Mouse (Mus musculus): ENCODE measurements at regions not wholly inside any gene's neighbourhood (a gene's known extent, or its start where the extent isn't known, plus 50 kb on each side); places are given as distances from the start of the nearest gene placed in this dataset.

GRCm38 (mm10) chr8:8239489-8239888 lies 421.6 kb downstream of the Efnb2 start:
- in situ Hi-C loops (cut with MboI; ENCODE audit: low pct_unique_long_range_greater_than_20kb in 1 of 2, low sequenced_read_pairs in 2 of 2, unreplicated experiment in 1 of 2): no loop called here

- in situ Hi-C loops (cut with MboI; ENCODE audit: low pct_unique_long_range_greater_than_20kb in 1 of 2, low sequenced_read_pairs in 2 of 2, unreplicated experiment in 1 of 2): no loop called here
Measured at GRCm38 (mm10) chr8:8238051-8238450, 423.0 kb downstream of the Efnb2 start.

DNA sequence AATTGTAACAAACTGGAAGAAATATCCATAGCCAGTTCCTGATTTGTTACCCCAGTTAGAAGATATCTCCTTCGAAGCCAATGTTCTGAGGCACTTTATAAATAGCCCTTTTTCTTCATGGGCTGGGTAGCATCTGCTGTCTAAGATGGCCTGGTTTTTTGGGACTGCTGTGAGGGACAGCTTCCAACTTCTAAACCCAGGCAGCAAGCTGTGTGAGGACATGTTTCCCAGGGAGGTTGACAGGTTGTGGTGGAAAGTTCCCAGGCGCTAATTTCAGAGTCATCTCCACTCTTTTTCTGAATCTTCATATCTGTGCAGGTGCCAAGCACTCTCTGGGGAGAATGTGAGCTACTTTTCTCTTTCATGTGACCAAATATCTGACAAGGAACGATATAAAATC lies 427.4 kb downstream of the Efnb2 start:
- in situ Hi-C loops (cut with MboI; ENCODE audit: low pct_unique_long_range_greater_than_20kb in 1 of 2, low sequenced_read_pairs in 2 of 2, unreplicated experiment in 1 of 2): no loop called here

GRCm38 (mm10) chr8:8233156-8233555 lies 427.9 kb downstream of the Efnb2 start:
- in situ Hi-C loops (cut with MboI; ENCODE audit: low pct_unique_long_range_greater_than_20kb in 1 of 2, low sequenced_read_pairs in 2 of 2, unreplicated experiment in 1 of 2): no loop called here

DNA sequence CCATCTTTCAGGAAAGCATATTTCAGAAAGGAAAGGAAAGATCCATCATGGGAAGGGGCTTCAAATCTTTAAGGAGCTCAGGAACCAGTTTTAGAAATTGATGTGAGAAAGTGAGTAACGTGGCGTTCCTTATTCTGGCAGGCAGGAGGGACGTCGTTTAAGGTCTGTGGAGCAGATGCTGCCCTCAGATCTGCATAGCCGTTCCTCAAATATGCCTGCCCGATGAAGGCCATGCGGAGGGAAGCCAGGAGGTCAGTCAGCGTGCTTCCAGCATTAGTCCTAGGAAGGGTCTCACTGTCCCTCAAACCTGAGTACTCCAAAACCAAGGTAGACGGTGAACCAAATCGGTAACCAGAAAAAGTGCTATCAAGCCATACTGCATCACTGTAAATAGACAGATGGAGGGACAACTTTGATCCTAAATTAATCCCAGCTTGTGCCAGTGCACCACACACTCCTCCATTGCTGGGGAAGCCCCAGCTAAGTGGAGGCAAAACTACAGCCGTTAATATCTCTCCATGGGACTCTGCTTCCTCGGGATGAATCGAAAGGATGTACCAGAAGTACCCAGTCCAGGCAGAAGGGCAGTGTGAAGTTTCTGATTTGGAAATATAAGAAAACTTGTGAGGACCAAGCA lies 428.9 kb downstream of the Efnb2 start:
- in situ Hi-C loops (cut with MboI; ENCODE audit: low pct_unique_long_range_greater_than_20kb in 1 of 2, low sequenced_read_pairs in 2 of 2, unreplicated experiment in 1 of 2): no loop called here

DNA sequence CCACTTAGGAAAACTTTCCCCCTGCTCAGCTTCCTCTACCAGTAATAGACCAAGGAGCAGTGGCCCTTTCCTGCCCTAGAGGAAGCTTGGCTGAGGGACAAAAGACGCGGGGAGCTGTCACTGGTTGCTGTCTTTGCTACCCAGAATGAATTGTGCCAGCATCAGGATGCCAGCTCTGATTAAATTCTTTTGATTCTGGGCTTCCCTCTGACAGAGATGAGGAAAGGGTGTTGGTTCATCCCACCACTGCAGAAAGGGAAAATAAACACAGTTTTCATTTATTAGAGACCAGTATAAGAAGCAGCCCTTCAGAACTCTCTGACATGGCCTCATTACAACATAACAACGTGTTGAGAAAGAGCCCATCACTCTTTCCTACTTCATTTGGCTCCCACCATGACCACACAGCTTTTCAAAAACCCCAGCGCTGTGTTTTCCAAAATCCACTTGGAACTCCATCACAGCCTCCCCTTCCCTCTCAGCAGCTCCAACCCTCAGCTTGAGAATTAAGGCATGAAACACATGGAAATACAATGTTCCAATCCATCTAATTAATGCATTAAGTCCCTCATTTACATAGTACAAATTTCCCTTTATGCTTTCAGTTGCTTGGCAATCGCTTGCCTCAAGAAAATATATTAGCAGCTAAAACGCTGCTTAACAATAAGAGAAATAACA lies 429.6 kb downstream of the Efnb2 start:
- in situ Hi-C loops (cut with MboI; ENCODE audit: low pct_unique_long_range_greater_than_20kb in 1 of 2, low sequenced_read_pairs in 2 of 2, unreplicated experiment in 1 of 2): no loop called here

DNA sequence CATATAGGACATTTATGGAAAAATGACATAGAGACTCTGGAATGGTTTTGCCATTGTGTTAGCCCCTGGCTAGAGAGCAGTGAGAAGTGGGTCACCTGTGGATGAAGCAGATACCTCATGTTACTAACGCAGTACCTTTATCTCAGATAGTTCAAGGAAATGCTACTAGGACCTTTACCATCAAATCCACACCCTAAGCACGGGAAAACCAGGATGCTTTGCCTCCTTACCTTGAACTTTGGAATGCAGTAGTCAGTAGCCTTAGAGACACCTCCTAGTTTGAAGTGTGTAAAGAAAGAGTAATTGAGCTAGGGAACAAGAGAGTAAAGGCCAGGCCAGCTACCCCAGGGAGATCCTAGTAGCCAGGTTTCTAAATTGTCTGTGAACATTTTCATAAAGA lies 435.0 kb downstream of the Efnb2 start:
- in situ Hi-C loops (cut with MboI; ENCODE audit: low pct_unique_long_range_greater_than_20kb in 1 of 2, low sequenced_read_pairs in 2 of 2, unreplicated experiment in 1 of 2): no loop called here

GRCm38 (mm10) chr8:8225175-8225830 lies 435.7 kb downstream of the Efnb2 start:
- in situ Hi-C loops (cut with MboI; ENCODE audit: low pct_unique_long_range_greater_than_20kb in 1 of 2, low sequenced_read_pairs in 2 of 2, unreplicated experiment in 1 of 2): no loop called here

DNA sequence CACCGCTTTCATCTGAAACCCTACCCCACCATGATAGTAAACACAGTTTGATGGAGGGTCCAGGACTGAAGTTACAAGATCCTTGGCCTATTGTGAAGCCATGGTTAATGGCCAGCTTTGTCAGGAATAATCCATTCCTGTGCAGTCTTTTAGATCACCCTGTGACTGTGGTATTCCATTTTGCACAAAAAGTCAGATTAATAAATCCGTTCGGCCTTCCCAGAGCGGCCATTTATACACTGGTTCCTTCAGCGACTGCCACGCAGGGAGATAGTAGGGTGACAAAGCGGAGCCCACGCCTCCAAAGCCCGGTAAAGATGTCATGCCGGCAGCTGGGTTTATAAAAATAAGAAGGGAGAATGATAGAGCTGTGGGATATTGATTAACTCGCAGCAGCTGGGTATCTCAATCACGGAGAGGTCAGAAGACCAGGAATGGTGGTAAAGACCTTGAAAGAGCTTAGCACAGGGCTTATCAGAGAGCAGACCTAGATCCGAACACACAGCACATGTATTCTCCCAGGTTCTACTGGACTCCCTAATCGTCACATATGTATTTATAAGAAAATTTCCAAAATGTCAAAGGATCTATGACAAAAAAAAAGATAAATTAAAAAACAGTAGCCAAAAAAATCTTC lies 440.5 kb downstream of the Efnb2 start:
- in situ Hi-C loops (cut with MboI; ENCODE audit: low pct_unique_long_range_greater_than_20kb in 1 of 2, low sequenced_read_pairs in 2 of 2, unreplicated experiment in 1 of 2): no loop called here

DNA sequence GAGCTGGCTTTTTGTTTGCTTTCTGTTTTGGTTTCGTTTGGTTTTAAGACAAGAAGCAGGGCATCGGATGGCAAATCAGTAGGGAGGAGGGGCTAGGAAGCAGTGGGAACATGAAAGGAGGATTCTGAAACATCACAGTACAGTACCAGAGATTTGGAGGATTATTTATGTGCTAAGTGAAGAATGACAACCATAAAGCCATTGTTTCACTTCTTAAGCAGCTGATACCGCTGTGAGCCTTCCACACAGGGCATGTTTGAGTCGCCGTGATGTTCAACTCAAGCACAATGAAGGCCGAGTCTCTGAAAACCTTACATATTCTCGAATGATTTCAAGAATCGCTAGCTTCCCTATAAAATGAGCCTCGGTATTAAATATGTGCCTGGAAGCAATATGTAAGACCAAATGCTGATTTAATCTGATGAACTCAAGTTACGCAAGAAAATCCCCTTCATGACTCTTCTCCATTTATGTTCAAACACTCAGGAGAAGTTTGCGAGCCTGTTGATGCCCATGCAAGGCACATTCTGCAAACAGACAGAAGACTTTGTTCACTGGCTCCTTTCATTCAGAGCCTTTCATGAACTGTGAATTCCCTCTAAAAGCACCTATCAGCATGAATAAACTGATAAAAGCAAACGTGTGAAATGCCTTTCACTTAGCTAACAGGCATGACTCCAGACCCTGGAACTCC lies 441.2 kb downstream of the Efnb2 start:
- in situ Hi-C loops (cut with MboI; ENCODE audit: low pct_unique_long_range_greater_than_20kb in 1 of 2, low sequenced_read_pairs in 2 of 2, unreplicated experiment in 1 of 2): no loop called here

DNA sequence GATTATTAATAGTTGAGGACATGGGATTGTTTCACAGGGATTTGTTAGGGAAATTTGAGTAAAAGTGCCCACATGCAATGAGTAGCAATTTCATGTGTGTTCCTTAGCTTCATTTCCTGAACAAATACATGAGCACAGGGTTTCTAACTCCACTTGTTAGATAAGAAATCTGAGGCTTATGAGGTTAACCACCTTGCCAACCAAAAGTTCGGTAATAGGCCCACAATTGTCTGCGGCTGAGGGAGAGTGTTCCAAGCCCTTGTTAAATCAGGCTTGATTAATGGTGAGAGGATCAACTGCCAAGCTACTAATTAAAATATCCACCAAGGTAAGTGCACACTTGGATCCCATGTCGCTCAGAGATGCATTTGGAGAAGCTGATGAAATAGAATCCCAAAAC lies 468.0 kb downstream of the Efnb2 start:
- in situ Hi-C loops (cut with MboI; ENCODE audit: low pct_unique_long_range_greater_than_20kb in 1 of 2, low sequenced_read_pairs in 2 of 2, unreplicated experiment in 1 of 2): no loop called here

DNA sequence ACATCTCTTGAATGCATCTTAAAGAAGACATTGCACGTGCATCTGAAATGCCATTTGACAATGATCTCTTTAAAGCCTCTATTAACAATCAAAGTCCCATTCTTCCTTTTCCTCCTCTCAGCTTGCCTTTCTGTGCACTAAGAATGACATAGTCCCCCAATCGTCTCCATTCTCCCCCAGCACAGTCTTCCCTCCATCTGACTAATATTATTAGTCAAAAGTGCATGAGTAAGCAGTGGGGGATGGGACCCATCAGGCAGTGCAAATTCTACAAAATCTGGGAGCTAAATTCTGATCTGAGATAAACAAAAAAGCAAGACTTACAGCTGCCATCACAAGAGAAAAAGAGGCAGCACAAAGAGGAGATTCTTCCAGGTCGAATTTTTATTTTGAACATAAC lies 475.0 kb downstream of the Efnb2 start:
- in situ Hi-C loops (cut with MboI; ENCODE audit: low pct_unique_long_range_greater_than_20kb in 1 of 2, low sequenced_read_pairs in 2 of 2, unreplicated experiment in 1 of 2): no loop called here

DNA sequence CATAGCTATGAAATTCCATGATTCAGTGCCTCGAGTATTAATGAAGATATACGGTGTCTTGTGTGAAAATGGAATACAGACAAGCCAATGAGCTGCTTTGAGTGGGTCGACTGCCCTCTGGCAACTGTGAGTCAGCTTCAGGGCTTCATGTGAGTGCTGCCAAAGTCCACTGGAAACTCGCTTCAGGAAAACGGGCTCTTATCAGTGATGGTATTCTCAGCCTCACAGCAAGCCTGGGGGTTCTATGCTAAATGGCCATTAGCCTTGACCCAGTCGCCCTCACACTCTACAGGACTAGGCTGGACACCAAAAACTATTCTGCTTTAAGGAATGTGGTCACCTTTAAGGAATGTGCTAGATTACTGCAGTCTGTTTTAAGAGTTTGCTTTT lies 477.8 kb downstream of the Efnb2 start:
- in situ Hi-C loops (cut with MboI; ENCODE audit: low pct_unique_long_range_greater_than_20kb in 1 of 2, low sequenced_read_pairs in 2 of 2, unreplicated experiment in 1 of 2): no loop called here

DNA sequence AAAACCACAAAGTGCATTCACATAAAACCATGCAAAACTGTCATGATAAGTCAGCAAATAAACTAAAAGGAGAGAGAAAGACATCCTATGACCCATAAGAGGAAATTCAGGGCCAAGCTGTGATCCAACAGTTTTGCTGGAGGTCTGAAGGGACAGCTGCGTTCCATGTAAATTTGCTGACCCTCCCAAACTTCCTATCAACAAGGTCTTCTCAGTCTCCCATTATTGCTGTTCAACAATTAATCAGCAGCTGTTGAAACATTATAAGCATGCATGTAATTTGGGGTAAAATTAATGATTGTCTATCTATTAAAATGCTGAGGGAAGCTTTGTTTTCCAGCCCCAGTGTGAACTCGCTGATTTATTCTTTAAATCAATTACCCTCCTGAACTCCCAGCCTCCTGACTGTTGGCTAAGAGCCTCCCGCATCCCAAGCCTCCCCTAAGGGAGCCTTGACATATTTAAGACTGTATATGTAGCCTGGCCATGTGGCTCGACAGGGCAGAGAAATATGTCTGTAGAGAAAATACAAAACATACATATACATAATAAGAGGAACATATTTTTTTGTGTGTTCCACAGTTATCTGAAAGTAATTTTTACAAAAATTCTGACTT lies 478.3 kb downstream of the Efnb2 start:
- in situ Hi-C loops (cut with MboI; ENCODE audit: low pct_unique_long_range_greater_than_20kb in 1 of 2, low sequenced_read_pairs in 2 of 2, unreplicated experiment in 1 of 2): no loop called here

DNA sequence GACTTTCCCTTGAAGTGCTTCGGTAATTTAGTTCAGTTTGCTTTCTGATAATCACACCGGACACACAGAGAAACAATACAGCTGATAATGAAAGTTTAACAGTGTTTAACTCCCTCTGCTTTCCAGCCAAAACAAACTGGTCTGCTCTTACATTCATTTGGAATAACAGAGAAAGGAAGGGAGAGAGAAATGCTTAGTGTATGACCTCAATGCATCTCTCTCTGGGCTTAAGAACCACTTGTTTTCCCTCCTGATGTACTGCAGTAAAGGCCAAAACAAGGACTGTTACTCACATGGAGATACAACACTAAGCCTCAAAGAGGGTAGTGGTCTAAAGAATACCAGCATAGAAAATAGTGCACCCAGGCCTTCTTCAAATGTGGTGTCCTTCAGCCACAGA lies 478.9 kb downstream of the Efnb2 start:
- in situ Hi-C loops (cut with MboI; ENCODE audit: low pct_unique_long_range_greater_than_20kb in 1 of 2, low sequenced_read_pairs in 2 of 2, unreplicated experiment in 1 of 2): no loop called here

GRCm38 (mm10) chr8:8174286-8174685 lies 486.8 kb downstream of the Efnb2 start:
- in situ Hi-C loops (cut with MboI; ENCODE audit: low pct_unique_long_range_greater_than_20kb in 1 of 2, low sequenced_read_pairs in 2 of 2, unreplicated experiment in 1 of 2): no loop called here

DNA sequence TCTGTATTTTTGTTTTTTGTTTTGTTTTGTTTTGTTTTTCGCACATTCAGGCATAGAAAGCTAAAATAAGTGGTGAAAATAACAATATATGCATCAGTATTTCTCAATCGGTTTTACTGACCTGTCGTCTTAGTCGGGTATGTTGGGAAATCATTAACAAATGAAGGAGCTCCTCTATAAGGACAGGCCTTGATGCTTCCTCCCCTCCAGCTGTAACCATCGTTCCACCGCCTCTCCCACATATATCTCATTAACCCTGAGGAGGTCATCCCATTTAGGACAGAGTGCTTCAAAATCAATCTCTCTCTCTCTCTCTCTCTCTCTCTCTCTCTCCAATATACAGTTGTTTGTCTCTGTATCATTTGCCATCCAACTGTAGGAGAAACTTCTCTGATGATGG lies 492.4 kb downstream of the Efnb2 start:
- in situ Hi-C loops (cut with MboI; ENCODE audit: low pct_unique_long_range_greater_than_20kb in 1 of 2, low sequenced_read_pairs in 2 of 2, unreplicated experiment in 1 of 2): no loop called here

- in situ Hi-C loops (cut with MboI; ENCODE audit: low pct_unique_long_range_greater_than_20kb in 1 of 2, low sequenced_read_pairs in 2 of 2, unreplicated experiment in 1 of 2): no loop called here
Measured at GRCm38 (mm10) chr8:8168250-8168649, 492.8 kb downstream of the Efnb2 start.

DNA sequence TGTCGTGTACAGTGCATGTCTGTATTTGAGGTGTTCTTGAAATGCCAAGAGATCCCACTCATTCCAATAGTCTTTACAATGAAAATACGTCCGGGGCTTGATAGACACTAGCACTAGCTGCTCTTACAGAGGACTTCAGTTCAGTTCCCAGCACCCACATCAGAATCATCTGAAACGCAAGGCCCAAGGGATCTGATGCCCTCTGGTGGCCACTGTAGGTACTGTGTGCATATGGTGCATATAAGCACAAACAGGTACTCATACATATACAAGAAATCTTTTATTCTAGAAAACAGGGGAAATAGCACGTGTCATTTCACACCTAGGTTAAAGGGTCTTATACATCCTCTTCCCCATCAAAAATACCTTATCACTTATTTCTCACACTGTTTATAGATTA lies 513.5 kb downstream of the Efnb2 start:
- in situ Hi-C loops (cut with MboI; ENCODE audit: low pct_unique_long_range_greater_than_20kb in 1 of 2, low sequenced_read_pairs in 2 of 2, unreplicated experiment in 1 of 2): no loop called here
